Mouse (Mus musculus) liver, embryonic 13.5 days (tissue): ENCODE results near the gene Flt1. TPM values are rescaled to one million over a fixed set of nuclear protein-coding genes. Genes with fewer than 3 reads are reported as not detected.
A peak's percentile ranks its signal among the peaks of the same experiment; 100 is the strongest.

Experiments used
- ATAC-seq: fragments of 200-750 bp; cut with Nextera tagmentation; 2 replicates; pipeline ENCODE4 v1.8.0; 2017; ENCODE audit warnings: low read depth, mild to moderate bottlenecking, moderate number of reproducible peaks, moderate library complexity
- DNase-seq: peaks from one replicate; pipeline ENCODE4 v3.0.0; 2022
- H3K27ac ChIP-seq: fragments of 300-500 bp; sonication (generic); 2 replicates; pipeline ENCODE4 v1.5.1; 2015; ENCODE audit warnings: moderate library complexity, mild to moderate bottlenecking, inconsistent platforms
- H3K27me3 ChIP-seq: fragments of 300-500 bp; sonication (generic); 2 replicates; pipeline ENCODE4 v1.6.1; 2015; ENCODE audit warnings: mild to moderate bottlenecking, inconsistent platforms
- H3K36me3 ChIP-seq: fragments of 300-500 bp; sonication (generic); 2 replicates; pipeline ENCODE4 v1.6.1; 2015; ENCODE audit warnings: mild to moderate bottlenecking, inconsistent platforms
- H3K4me1 ChIP-seq: fragments of 300-500 bp; sonication (generic); replicated peaks from 2 replicates; pipeline ENCODE4 v1.6.1; 2015; ENCODE audit warnings: inconsistent platforms
- H3K4me2 ChIP-seq: fragments of 300-500 bp; sonication (generic); 2 replicates; pipeline ENCODE4 v1.6.1; 2015; ENCODE audit warnings: inconsistent platforms, mild to moderate bottlenecking, moderate library complexity
- H3K4me3 ChIP-seq: fragments of 300-500 bp; sonication (generic); replicated peaks from 2 replicates; pipeline ENCODE4 v1.5.1; 2015; ENCODE audit warnings: mild to moderate bottlenecking, inconsistent platforms
- H3K9ac ChIP-seq: fragments of 300-500 bp; sonication (generic); 2 replicates; pipeline ENCODE4 v1.6.1; 2015; ENCODE audit warnings: mild to moderate bottlenecking, inconsistent platforms
- H3K9me3 ChIP-seq: fragments of 300-500 bp; sonication (generic); replicated peaks from 2 replicates; pipeline ENCODE4 v1.6.1; 2016; ENCODE audit warnings: inconsistent platforms
- WGBS: fragments of 180-500 bp; shearing (Covaris S2); methylation state at CpG from one replicate; pipeline ENCODE4 v1.1.7; 2015; ENCODE audit not compliant: insufficient replicate concordance; 5-methylcytosine and 5-hydroxymethylcytosine counted together
- polyA plus RNA-seq: library from polyadenylated mRNA; unstranded; fragments of >200 nt; fragmentation: Nextera tagmentation; extraction: Ambion mirVana; gene quantifications from 2 replicates; pipeline ENCODE4 v1.2.1, GENCODE M21; 2015

Flt1 gene
- polyA plus RNA-seq, 1 experiment from 2014 or later, result 2.8 TPM

DNA sequence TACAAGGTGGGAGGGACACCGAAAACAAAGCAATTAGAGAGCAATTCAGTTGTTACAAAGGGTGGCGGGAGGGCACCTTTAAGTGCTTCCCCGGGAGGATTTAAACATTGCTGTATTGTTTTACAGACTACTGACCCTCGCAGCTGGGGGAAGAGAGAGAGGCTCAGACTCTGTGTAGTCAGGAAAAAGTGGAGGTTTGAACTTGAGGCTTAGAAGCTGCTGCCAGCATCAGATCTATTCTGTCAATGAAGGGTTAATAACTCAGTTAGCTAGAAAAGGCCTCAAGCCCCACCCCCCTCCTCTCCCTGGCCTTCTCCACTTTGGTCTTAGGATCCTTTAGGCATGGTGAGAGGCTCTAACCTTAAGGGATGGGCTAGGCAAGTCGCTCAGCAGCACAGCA lies 24.2 kb upstream of the Flt1 start:
- no peak overlapping the region for H3K4me2 ChIP-seq
- 27% methylated on average over 5 of the region's 5 CpGs for WGBS
- no peak overlapping the region for H3K27ac ChIP-seq
- H3K36me3 ChIP-seq, result no peaks in the 10 kb centered on the region
- no peak overlapping the region for H3K9ac ChIP-seq
- H3K4me3 ChIP-seq, result no peak overlapping the region
- H3K4me1 ChIP-seq, result no peaks in the 10 kb centered on the region; the same call in 1 of the 2 replicates
- no peak for ATAC-seq
- no peak for DNase-seq
- H3K9me3 ChIP-seq, result 0 out of 2 replicates have a peak, but pooled peaks cover 4% of the 10 kb centered on the region
- H3K27me3 ChIP-seq, result peaks cover 63% of the 10 kb centered on the region

DNA sequence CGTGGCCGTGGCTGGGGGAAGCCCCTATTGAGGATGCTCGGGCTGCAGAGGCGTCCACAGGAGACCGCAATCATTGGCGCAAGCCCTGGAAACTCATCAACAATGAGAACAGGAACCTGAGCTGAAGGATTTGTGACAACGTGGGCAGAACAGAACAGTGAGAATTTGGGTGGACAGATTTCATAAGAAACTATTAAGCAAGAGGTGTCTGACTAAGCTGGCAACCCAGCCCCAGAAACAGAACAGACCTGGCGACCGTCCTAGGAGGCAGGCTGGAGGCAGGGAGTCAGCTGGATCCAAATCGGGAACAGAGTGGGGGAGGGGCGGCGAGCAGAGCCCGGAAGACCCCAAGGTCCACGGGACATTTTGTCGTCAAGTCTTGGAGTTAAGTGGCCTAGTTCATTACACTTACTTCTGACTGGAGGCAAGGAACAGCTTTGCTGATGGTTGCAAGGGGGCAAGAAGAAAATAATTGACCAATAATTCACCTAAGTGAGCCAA lies 22.3 kb upstream of the Flt1 start:
- peaks cover 52% of the 10 kb centered on the region for H3K27me3 ChIP-seq
- 3% methylated on average over 15 of the region's 15 CpGs for WGBS
- no peaks in the 10 kb centered on the region; the same call in 1 of the 2 replicates for H3K4me1 ChIP-seq
- H3K9ac ChIP-seq, result no peak overlapping the region
- H3K36me3 ChIP-seq, result no peaks in the 10 kb centered on the region
- DNase-seq (no peak), ATAC-seq (0 out of 2 replicates have a peak, but pooled peaks have one; percentile 12)
- H3K4me2 ChIP-seq, result 0 out of 2 replicates have a peak overlapping the region, but pooled peaks have one; percentile 14
- no peak overlapping the region for H3K4me3 ChIP-seq
- H3K27ac ChIP-seq, result no peak overlapping the region
- no peaks in the 10 kb centered on the region for H3K9me3 ChIP-seq

DNA sequence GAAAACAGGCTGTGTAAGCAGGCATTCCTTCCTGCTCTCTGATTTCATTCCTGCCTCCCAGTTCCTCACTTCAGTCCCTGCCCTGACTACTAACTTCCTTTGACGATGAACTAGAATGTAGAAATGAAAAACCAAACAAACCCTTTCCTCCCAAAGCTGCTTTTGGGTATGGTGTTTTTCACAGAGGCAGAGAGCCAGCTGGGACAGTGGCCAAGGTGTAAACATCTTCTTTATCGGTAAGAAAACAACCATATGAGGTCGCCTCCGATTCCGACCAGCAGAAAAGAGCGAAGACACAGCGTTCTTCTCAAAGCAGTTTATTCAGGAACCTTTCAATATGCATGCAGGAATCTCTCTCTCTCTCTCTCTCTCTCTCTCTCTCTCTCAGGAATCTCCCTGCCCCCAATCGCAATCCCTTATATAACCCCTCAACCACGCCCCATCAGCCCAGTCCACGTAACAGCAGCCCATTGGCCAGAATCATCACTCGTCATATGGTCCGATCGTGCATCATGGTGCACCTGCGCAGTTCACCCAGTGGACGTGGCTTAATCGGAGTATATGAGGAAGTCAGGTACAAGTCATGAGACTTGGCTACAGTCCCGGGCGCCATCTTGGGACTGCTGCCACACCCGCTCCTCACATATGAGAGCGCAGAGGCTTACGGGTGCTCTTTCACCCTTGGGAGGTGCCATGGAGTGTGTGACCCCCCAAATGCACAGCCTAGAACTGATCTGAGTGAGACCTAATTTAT lies 19.3 kb upstream of the Flt1 start:
- ATAC-seq, result no peak

DNA sequence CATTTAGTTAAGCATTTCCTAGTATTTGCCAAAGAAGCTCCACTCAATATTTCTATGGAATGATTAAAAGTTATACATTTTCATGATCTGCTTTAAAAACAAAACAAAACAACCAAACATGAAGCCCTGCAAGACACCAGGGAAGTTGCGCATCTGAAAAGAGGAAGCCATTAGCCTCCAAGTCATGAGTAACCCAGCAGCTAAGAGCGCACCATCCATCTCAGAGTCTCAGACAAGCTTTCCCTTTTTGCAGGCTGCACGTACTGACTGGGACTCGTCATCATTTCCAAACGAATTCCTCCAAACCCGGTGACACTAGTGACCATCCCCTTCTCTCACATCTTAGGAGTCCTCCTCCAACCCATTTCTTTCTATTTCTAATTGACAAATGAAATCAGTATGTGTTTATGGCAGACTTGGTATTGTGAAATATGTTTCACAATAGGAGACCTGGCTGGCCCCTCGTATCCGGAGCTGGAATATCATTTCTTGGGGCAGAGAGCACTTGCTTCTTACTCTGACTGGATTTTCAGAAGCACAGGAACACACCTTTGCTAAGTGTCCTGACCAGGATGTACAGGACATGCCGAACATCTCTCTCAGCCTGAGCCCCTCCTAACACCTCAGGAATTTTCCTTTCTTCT lies 16.8 kb upstream of the Flt1 start:
- Histone ChIP-seq H3K9me3 (no peaks in the 10 kb centered on the region), H3K4me2 (no peak overlapping the region), H3K4me1 (no peaks in the 10 kb centered on the region), H3K9ac (no peak overlapping the region), H3K4me3 (no peak overlapping the region), H3K27ac (no peak overlapping the region), H3K27me3 (0 out of 2 replicates have a peak, but pooled peaks cover 3% of the 10 kb centered on the region), H3K36me3 (no peaks in the 10 kb centered on the region)
- 40% methylated on average over 9 of the region's 9 CpGs for WGBS
- no peak for ATAC-seq
- no peak for DNase-seq

More for the DNA sequence above, 19.3 kb upstream of the Flt1 start:
- no peaks in the 10 kb centered on the region for H3K9me3 ChIP-seq
- no peak overlapping the region for H3K4me3 ChIP-seq
- 82% methylated on average over 21 of the region's 21 CpGs for WGBS
- no peak overlapping the region for H3K27ac ChIP-seq
- H3K4me1 ChIP-seq, result no peaks in the 10 kb centered on the region; the same call in 1 of the 2 replicates
- no peak for DNase-seq
- H3K27me3 ChIP-seq, result peaks cover 26% of the 10 kb centered on the region
- H3K9ac ChIP-seq, result no peak overlapping the region
- H3K4me2 ChIP-seq, result no peak overlapping the region
- no peaks in the 10 kb centered on the region for H3K36me3 ChIP-seq

DNA sequence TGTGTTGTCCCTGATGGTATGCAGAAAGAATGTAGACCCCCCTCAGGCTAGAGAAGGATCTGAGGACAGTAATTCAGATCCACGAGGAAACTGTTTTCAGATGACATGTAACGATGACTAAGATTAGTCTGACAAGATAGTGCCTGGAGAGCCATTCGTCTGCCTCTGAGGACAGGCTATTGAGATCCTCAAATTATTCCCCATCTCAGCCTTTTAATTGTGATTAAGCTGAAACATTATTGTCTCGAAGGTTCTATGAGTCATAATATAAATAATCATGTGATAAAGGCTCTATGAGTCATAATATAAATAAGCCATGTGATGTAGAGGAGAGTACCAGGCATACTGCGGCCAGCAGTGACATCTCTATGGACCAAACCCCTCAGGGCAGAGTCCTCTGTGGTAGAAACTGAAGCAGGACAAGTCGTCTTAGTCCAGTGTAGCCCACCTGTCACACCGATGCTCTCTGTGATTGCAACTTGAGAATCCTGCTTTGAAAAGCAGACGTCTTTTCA lies 11.0 kb upstream of the Flt1 start:
- Histone ChIP-seq H3K9ac (no peak overlapping the region), H3K27ac (no peak overlapping the region), H3K9me3 (no peaks in the 10 kb centered on the region), H3K27me3 (0 out of 2 replicates have a peak, but pooled peaks cover 4% of the 10 kb centered on the region), H3K36me3 (no peaks in the 10 kb centered on the region), H3K4me2 (no peak overlapping the region), H3K4me1 (no peaks in the 10 kb centered on the region), H3K4me3 (no peak overlapping the region)
- ATAC-seq (no peak), DNase-seq (no peak)
- 61% methylated on average over 8 of the region's 8 CpGs for whole genome bisulfite sequencing

DNA sequence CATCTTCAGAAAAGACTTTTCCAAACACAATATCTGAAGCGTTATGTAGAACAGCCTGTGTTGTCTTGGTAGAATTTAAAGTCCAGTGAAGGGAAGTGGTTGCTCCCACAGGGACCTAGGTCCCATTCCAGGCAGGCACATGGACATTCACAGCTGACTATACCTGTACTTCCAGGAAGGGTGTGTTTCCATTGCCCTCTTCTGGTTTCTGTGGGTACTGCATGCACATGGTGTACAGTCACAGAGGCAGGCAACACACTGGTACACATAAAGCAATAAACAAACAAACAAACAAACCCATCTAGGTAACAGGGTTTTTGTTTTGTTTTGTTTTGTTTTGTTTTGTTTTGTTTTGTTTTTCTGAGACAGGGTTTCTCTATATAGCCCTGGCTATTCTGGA lies 7.9 kb upstream of the Flt1 start:
- H3K9me3 ChIP-seq, result no peaks in the 10 kb centered on the region
- no peaks in the 10 kb centered on the region for H3K4me1 ChIP-seq
- DNase-seq, result no peak
- no peaks in the 10 kb centered on the region for H3K36me3 ChIP-seq
- no peak overlapping the region for H3K4me3 ChIP-seq
- 83% methylated on average over 1 of the region's 1 CpGs for WGBS
- H3K27ac ChIP-seq, result no peak overlapping the region
- H3K4me2 ChIP-seq, result no peak overlapping the region
- no peak overlapping the region for H3K9ac ChIP-seq
- no peak for ATAC-seq
- H3K27me3 ChIP-seq, result peaks cover 21% of the 10 kb centered on the region

DNA sequence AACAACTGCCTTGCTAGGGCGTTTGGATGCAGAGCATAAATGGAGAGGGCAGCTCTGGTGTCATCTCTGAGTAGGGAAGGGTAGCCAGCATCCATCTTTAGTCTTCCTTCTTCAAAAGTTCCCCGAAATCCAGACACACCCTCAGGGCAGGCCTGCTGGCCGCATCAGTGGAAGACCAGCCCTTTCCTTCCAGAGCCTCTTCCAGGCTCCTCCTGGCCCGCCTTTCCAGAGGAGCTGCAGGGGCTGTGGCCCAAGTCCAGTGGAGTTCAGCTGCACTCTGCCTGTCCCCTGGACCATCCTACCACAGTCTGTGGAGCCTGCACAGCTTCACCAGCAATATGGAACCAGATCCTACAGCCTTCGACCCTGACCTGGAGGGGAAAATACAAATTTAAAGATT lies 7.1 kb upstream of the Flt1 start:
- no peak overlapping the region for H3K27ac ChIP-seq
- 70% methylated on average over 5 of the region's 5 CpGs for WGBS
- DNase-seq, result no peak
- no peaks in the 10 kb centered on the region for H3K4me1 ChIP-seq
- H3K27me3 ChIP-seq, result peaks cover 29% of the 10 kb centered on the region
- H3K9ac ChIP-seq, result no peak overlapping the region
- no peaks in the 10 kb centered on the region for H3K9me3 ChIP-seq
- no peak overlapping the region for H3K4me2 ChIP-seq
- no peak for ATAC-seq
- H3K4me3 ChIP-seq, result no peak overlapping the region
- no peaks in the 10 kb centered on the region for H3K36me3 ChIP-seq

DNA sequence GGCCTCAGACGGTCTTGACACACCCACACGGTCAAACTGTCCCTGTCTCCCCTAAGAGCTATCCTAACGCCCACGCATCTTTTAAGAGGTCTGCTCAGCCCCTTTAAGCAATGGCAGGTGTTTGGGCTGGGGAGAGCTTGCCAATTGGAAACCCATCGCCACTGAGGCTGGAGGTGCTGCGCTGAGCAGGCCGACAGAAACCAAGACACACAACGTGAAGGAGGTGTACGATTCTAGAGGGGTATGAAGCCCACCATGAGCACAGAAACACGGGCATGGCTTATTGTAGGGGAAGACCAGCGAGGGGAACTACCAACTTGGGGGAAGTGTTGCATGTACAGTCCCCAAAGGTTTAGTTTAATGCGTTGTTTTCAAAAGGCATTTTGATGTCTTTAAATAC lies 1.7 kb upstream of the Flt1 start:
- no peak overlapping the region for H3K27ac ChIP-seq
- H3K9me3 ChIP-seq, result no peaks in the 10 kb centered on the region
- no peak for ATAC-seq
- peaks cover 12% of the 10 kb centered on the region; the same call in 1 of the 2 replicates for H3K4me1 ChIP-seq
- 15% methylated on average over 12 of the region's 12 CpGs for WGBS
- peaks cover 80% of the 10 kb centered on the region for H3K27me3 ChIP-seq
- no peak overlapping the region for H3K9ac ChIP-seq
- H3K4me3 ChIP-seq, result no peak overlapping the region
- H3K4me2 ChIP-seq, result no peak overlapping the region
- H3K36me3 ChIP-seq, result no peaks in the 10 kb centered on the region
- DNase-seq, result no peak

DNA sequence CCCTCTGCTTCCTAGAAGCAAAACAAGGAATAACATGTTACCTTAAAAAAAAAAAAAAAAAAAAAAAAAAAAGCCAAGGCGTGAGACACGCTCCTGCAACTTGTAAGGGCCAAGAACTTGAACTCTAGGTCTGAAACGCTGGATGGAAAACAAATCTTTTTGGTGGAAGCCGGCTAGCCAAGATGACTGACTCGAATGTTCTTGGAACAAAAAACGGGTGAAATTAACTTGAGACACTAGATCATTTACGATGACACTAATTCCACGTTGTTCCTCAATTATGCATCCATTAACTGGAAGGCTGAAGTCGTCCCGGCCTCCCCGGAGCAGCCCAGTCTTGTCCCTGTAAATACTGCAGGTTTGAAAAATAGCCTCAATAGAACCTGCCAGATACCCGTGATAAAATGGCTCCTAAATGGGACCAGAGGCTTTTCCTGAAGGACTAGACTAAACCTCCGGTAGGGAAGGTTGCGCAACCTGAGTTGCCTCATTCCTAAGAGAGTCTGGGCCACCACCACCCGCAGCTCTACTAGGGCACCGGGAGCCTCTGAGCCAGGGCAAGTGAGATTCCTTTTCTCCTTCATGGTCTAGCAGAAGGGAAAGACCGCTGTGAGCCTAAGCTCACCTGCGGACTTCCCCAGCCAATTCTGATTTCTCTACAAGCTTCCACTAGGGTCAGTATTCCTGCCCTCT lies 1.0 kb upstream of the Flt1 start:
- 3% methylated on average over 18 of the region's 18 CpGs for WGBS
- DNase-seq (no peak), ATAC-seq (no peak)
- no peak overlapping the region for H3K27ac ChIP-seq
- H3K36me3 ChIP-seq, result no peaks in the 10 kb centered on the region
- no peaks in the 10 kb centered on the region for H3K9me3 ChIP-seq
- H3K4me2 ChIP-seq, result no peak overlapping the region
- H3K9ac ChIP-seq, result no peak overlapping the region
- H3K27me3 ChIP-seq, result peaks cover 84% of the 10 kb centered on the region
- H3K4me3 ChIP-seq, result no peak overlapping the region
- H3K4me1 ChIP-seq, result peaks cover 12% of the 10 kb centered on the region; the same call in 1 of the 2 replicates

DNA sequence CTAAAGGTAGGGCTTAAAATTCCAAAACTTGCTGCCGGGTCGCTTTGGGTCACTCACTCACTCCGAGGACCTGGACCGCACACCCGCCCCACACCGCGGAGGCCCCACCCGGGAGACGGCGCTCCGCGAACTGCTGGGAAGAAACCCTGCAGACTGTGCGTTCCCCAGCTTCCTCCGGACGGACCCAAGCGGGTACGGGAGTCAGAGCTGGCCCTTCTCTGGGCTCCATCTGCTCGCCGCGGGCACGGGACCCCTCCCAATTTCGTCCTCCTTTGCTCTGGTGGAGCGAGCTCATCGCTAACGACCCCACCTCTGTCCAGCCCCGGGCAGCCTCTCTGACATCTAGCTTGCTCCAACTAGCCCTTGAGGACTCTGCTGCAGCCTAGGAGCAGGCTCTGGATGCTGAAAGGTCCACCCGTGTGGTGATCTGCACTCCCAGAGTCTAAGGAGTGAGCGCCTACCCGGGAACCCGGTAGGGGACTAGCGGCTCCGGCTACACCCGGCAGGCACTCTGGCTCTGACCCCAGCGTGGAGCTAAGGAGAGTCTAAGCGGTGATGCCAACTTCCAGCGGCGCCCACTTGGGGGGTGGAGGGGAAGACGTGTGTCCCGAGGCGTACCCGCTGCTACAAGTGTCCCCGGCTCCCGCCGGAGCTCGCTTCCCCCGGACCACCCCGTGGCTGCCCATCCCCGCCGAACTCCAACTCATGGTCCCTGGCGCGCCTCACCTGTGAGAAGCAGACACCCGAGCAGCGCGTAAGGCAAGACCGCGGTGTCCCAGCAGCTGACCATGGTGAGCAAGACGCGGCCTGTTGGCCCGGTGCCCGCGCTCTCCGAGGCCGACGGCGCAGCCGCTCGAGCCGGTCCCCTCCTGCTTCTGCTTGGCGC lies 623 bp downstream of the Flt1 start:
- under 1% methylated on average over 69 of the region's 69 CpGs for WGBS

More for the DNA sequence above, 623 bp downstream of the Flt1 start:
- H3K9me3 ChIP-seq, result no peaks in the 10 kb centered on the region
- H3K4me1 ChIP-seq, result peaks cover 12% of the 10 kb centered on the region; the same call in 1 of the 2 replicates
- H3K4me3 ChIP-seq, result peak overlapping the region; percentile 45
- peaks cover 91% of the 10 kb centered on the region for H3K27me3 ChIP-seq
- DNase-seq (no peak), ATAC-seq (0 out of 2 replicates have a peak, but pooled peaks have one; percentile 15)
- H3K4me2 ChIP-seq, result peak overlapping the region; percentile 55
- peak overlapping the region; percentile 26 for H3K9ac ChIP-seq
- no peaks in the 10 kb centered on the region for H3K36me3 ChIP-seq
- no peak overlapping the region for H3K27ac ChIP-seq
